Mouse (Mus musculus) stomach, embryonic 15.5 days (tissue): ENCODE measurements around the gene Cwc27. TPM values are rescaled to one million over a fixed set of nuclear protein-coding genes. Genes with fewer than 3 reads are reported as not detected.

Experiments
- ATAC-seq: fragments of 200-750 bp; cut with Nextera tagmentation; 2 replicates; pipeline ENCODE4 v1.8.0; 2017; ENCODE audit warnings: low read depth, moderate number of reproducible peaks, moderate TSS enrichment; ENCODE audit not compliant: insufficient read depth, low FRiP score
- H3K27ac ChIP-seq: fragments of 300-500 bp; sonication (generic); 2 replicates; pipeline ENCODE4 v1.5.1; 2015; ENCODE audit warnings: mild to moderate bottlenecking, inconsistent platforms
- H3K27me3 ChIP-seq: fragments of 300-500 bp; sonication (generic); replicated peaks from 2 replicates; pipeline ENCODE4 v1.6.1; 2015; ENCODE audit warnings: inconsistent platforms
- H3K36me3 ChIP-seq: fragments of 300-500 bp; sonication (generic); 2 replicates; pipeline ENCODE4 v1.6.1; 2015; ENCODE audit warnings: inconsistent platforms
- H3K4me1 ChIP-seq: fragments of 300-500 bp; sonication (generic); 2 replicates; pipeline ENCODE4 v1.6.1; 2015; ENCODE audit warnings: inconsistent platforms
- H3K4me2 ChIP-seq: fragments of 300-500 bp; sonication (generic); 2 replicates; pipeline ENCODE4 v1.6.1; 2015; ENCODE audit warnings: mild to moderate bottlenecking, inconsistent platforms
- H3K4me3 ChIP-seq: fragments of 300-500 bp; sonication (generic); replicated peaks from 2 replicates; pipeline ENCODE4 v1.5.1; 2015; ENCODE audit warnings: inconsistent platforms
- H3K9ac ChIP-seq: fragments of 300-500 bp; sonication (generic); 2 replicates; pipeline ENCODE4 v1.6.1; 2015; ENCODE audit warnings: inconsistent platforms
- H3K9me3 ChIP-seq: fragments of 300-500 bp; sonication (generic); 2 replicates; pipeline ENCODE4 v1.6.1; 2016; ENCODE audit warnings: inconsistent platforms
- WGBS: fragments of 180-500 bp; shearing (Covaris S2); methylation state at CpG from one replicate; pipeline ENCODE4 v1.1.7; 2015; 5-methylcytosine and 5-hydroxymethylcytosine counted together
- polyA plus RNA-seq: library from polyadenylated mRNA; unstranded; fragments of >200 nt; fragmentation: Nextera tagmentation; extraction: Ambion mirVana; gene quantifications from 2 replicates; pipeline ENCODE4 v1.2.1, GENCODE M21; 2015

Gene Cwc27
- polyA plus RNA-seq, 1 experiment from 2014 or later = 23.8 TPM

- H3K4me3 ChIP-seq = no peak overlapping the region
- H3K27ac ChIP-seq = no peak overlapping the region
- ATAC-seq = no peak
- H3K4me2 ChIP-seq = no peak overlapping the region
- H3K9ac ChIP-seq = no peak overlapping the region
- WGBS = 71% methylated on average over 7 of the region's 7 CpGs
- H3K27me3 ChIP-seq = no peaks in the 10 kb centered on the region
- no peaks in the 10 kb centered on the region for H3K9me3 ChIP-seq
- peaks cover 3% of the 10 kb centered on the region; the same call in 1 of the 2 replicates for H3K4me1 ChIP-seq
- no peaks in the 10 kb centered on the region for H3K36me3 ChIP-seq
Measured at GRCm38 (mm10) chr13:104619503-104620288, 197.2 kb downstream of the Cwc27 start.

GRCm38 (mm10) chr13:104617201-104617600 is 199.7 kb downstream of the Cwc27 start:
- no peaks in the 10 kb centered on the region for H3K9me3 ChIP-seq
- no peaks in the 10 kb centered on the region for H3K4me1 ChIP-seq
- no peak overlapping the region for H3K27ac ChIP-seq
- ATAC-seq = no peak
- 87% methylated on average over 4 of the region's 4 CpGs for WGBS
- no peak overlapping the region for H3K9ac ChIP-seq
- no peaks in the 10 kb centered on the region for H3K36me3 ChIP-seq
- no peak overlapping the region for H3K4me2 ChIP-seq
- no peaks in the 10 kb centered on the region for H3K27me3 ChIP-seq
- H3K4me3 ChIP-seq = no peak overlapping the region

- H3K27me3 ChIP-seq = no peaks in the 10 kb centered on the region
- ATAC-seq = no peak
- no peak overlapping the region for H3K9ac ChIP-seq
- no peaks in the 10 kb centered on the region for H3K9me3 ChIP-seq
- no peak overlapping the region for H3K4me2 ChIP-seq
- no peaks in the 10 kb centered on the region for H3K4me1 ChIP-seq
- WGBS = 88% methylated on average over 18 of the region's 18 CpGs
- H3K36me3 ChIP-seq = no peaks in the 10 kb centered on the region
- no peak overlapping the region for H3K4me3 ChIP-seq
- H3K27ac ChIP-seq = no peak overlapping the region
Measured at GRCm38 (mm10) chr13:104615999-104616810, 200.7 kb downstream of the Cwc27 start.

GRCm38 (mm10) chr13:104615111-104615510 is 201.8 kb downstream of the Cwc27 start:
- ATAC-seq = no peak
- Histone ChIP-seq H3K36me3 (no peaks in the 10 kb centered on the region), H3K9ac (no peak overlapping the region), H3K4me2 (no peak overlapping the region), H3K27me3 (no peaks in the 10 kb centered on the region), H3K9me3 (no peaks in the 10 kb centered on the region), H3K4me1 (no peaks in the 10 kb centered on the region), H3K27ac (no peak overlapping the region), H3K4me3 (no peak overlapping the region)
- 86% methylated on average over 7 of the region's 7 CpGs for WGBS

GRCm38 (mm10) chr13:104611296-104611695 is 205.6 kb downstream of the Cwc27 start:
- Histone ChIP-seq H3K4me2 (no peak overlapping the region), H3K4me3 (no peak overlapping the region), H3K9ac (no peak overlapping the region), H3K27ac (no peak overlapping the region), H3K36me3 (no peaks in the 10 kb centered on the region), H3K9me3 (no peaks in the 10 kb centered on the region), H3K27me3 (no peaks in the 10 kb centered on the region), H3K4me1 (no peaks in the 10 kb centered on the region)
- no peak for ATAC-seq
- 84% methylated on average over 4 of the region's 4 CpGs for WGBS

GRCm38 (mm10) chr13:104610210-104611111 is 206.5 kb downstream of the Cwc27 start:
- Histone ChIP-seq H3K27me3 (no peaks in the 10 kb centered on the region), H3K36me3 (no peaks in the 10 kb centered on the region), H3K27ac (no peak overlapping the region), H3K9ac (no peak overlapping the region), H3K9me3 (no peaks in the 10 kb centered on the region), H3K4me1 (no peaks in the 10 kb centered on the region), H3K4me3 (no peak overlapping the region), H3K4me2 (no peak overlapping the region)
- 75% methylated on average over 22 of the region's 22 CpGs for WGBS
- ATAC-seq = no peak; the same call in 1 of the 2 replicates

GRCm38 (mm10) chr13:104608516-104608915 is 208.4 kb downstream of the Cwc27 start:
- no peaks in the 10 kb centered on the region for H3K36me3 ChIP-seq
- ATAC-seq = no peak
- H3K4me2 ChIP-seq = no peak overlapping the region
- WGBS = 85% methylated on average over 18 of the region's 18 CpGs
- no peaks in the 10 kb centered on the region for H3K4me1 ChIP-seq
- H3K27me3 ChIP-seq = no peaks in the 10 kb centered on the region
- no peak overlapping the region for H3K9ac ChIP-seq
- no peak overlapping the region for H3K27ac ChIP-seq
- no peaks in the 10 kb centered on the region for H3K9me3 ChIP-seq
- H3K4me3 ChIP-seq = no peak overlapping the region

- Histone ChIP-seq H3K36me3 (no peaks in the 10 kb centered on the region), H3K4me3 (no peak overlapping the region), H3K9ac (no peak overlapping the region), H3K9me3 (no peaks in the 10 kb centered on the region), H3K27me3 (no peaks in the 10 kb centered on the region), H3K4me1 (no peaks in the 10 kb centered on the region), H3K4me2 (no peak overlapping the region), H3K27ac (no peak overlapping the region)
- no peak for ATAC-seq
- WGBS = 64% methylated on average over 14 of the region's 14 CpGs
Measured at GRCm38 (mm10) chr13:104606786-104607580, 210.0 kb downstream of the Cwc27 start.

GRCm38 (mm10) chr13:104605111-104605510 is 211.8 kb downstream of the Cwc27 start:
- ATAC-seq = no peak
- Histone ChIP-seq H3K27me3 (no peaks in the 10 kb centered on the region), H3K4me1 (no peaks in the 10 kb centered on the region), H3K4me3 (no peak overlapping the region), H3K9me3 (no peaks in the 10 kb centered on the region), H3K4me2 (no peak overlapping the region), H3K27ac (no peak overlapping the region), H3K36me3 (no peaks in the 10 kb centered on the region), H3K9ac (no peak overlapping the region)
- WGBS = 84% methylated on average over 2 of the region's 2 CpGs

- Histone ChIP-seq H3K27ac (no peak overlapping the region), H3K27me3 (no peaks in the 10 kb centered on the region), H3K9ac (no peak overlapping the region), H3K9me3 (no peaks in the 10 kb centered on the region), H3K36me3 (no peaks in the 10 kb centered on the region), H3K4me3 (no peak overlapping the region), H3K4me2 (no peak overlapping the region), H3K4me1 (no peaks in the 10 kb centered on the region)
- ATAC-seq = no peak
- WGBS = 75% methylated on average over 6 of the region's 6 CpGs
Measured at GRCm38 (mm10) chr13:104602197-104602596, 214.7 kb downstream of the Cwc27 start.

GRCm38 (mm10) chr13:104601783-104602182 is 215.2 kb downstream of the Cwc27 start:
- ATAC-seq = no peak
- no peaks in the 10 kb centered on the region for H3K36me3 ChIP-seq
- no peak overlapping the region for H3K4me3 ChIP-seq
- no peaks in the 10 kb centered on the region for H3K4me1 ChIP-seq
- no peaks in the 10 kb centered on the region for H3K9me3 ChIP-seq
- no peak overlapping the region for H3K4me2 ChIP-seq
- H3K27me3 ChIP-seq = no peaks in the 10 kb centered on the region
- no peak overlapping the region for H3K27ac ChIP-seq
- H3K9ac ChIP-seq = no peak overlapping the region
- 68% methylated on average over 3 of the region's 3 CpGs for WGBS
